Mouse (Mus musculus) liver, embryonic 16.5 days (tissue): ENCODE measurements around the gene Klc4. TPM values are rescaled to one million over a fixed set of nuclear protein-coding genes. Genes with fewer than 3 reads are reported as not detected.
A peak's percentile ranks its signal among the peaks of the same experiment; 100 is the strongest.

Source experiments
- ATAC-seq: fragments of 200-750 bp; cut with Nextera tagmentation; 2 replicates; pipeline ENCODE4 v1.8.0; 2017; ENCODE audit warnings: low read depth, mild to moderate bottlenecking, moderate number of reproducible peaks, moderate library complexity
- H3K27ac ChIP-seq: fragments of 300-500 bp; sonication (generic); 2 replicates; pipeline ENCODE4 v1.5.1; 2014; ENCODE audit warnings: mild to moderate bottlenecking, low read length
- H3K27me3 ChIP-seq: fragments of 300-500 bp; sonication (generic); 2 replicates; pipeline ENCODE4 v1.6.1; 2014; ENCODE audit warnings: low read depth, low read length, mixed read lengths; ENCODE audit not compliant: control insufficient read depth, insufficient read depth
- H3K36me3 ChIP-seq: fragments of 300-500 bp; sonication (generic); 2 replicates; pipeline ENCODE4 v1.6.1; 2014; ENCODE audit warnings: mild to moderate bottlenecking; ENCODE audit not compliant: control insufficient read depth, insufficient read depth
- H3K4me1 ChIP-seq: fragments of 300-500 bp; sonication (generic); 2 replicates; pipeline ENCODE4 v1.6.1; 2014; ENCODE audit warnings: low read depth, low read length, mixed read lengths; ENCODE audit not compliant: control insufficient read depth
- H3K4me2 ChIP-seq: fragments of 300-500 bp; sonication (generic); 2 replicates; pipeline ENCODE4 v1.6.1; 2014; ENCODE audit warnings: low read depth, low read length, mixed read lengths
- H3K4me3 ChIP-seq: fragments of 300-500 bp; sonication (generic); 2 replicates; pipeline ENCODE4 v1.5.1; 2014; ENCODE audit warnings: low read depth, mild to moderate bottlenecking, low read length
- H3K9ac ChIP-seq: fragments of 300-500 bp; sonication (generic); 2 replicates; pipeline ENCODE4 v1.6.1; 2014; ENCODE audit warnings: low read depth, low read length
- H3K9me3 ChIP-seq: fragments of 300-500 bp; sonication (generic); replicated peaks from 2 replicates; pipeline ENCODE4 v1.6.1; 2016; ENCODE audit warnings: low read length; ENCODE audit not compliant: control insufficient read depth
- WGBS: fragments of 180-500 bp; shearing (Covaris S2); extraction: QIAGEN DNeasy Blood & Tissue Kit; methylation state at CpG from one replicate; pipeline ENCODE4 v1.1.7; 2014; ENCODE audit not compliant: insufficient replicate concordance; 5-methylcytosine and 5-hydroxymethylcytosine counted together
- polyA plus RNA-seq: library from polyadenylated mRNA; unstranded; fragments of >200 nt; fragmentation: Nextera tagmentation; extraction: Ambion mirVana; gene quantifications from 2 replicates; pipeline ENCODE4 v1.2.1, GENCODE M21; 2015

The Klc4 gene
- polyA plus RNA-seq, 1 experiment from 2014 or later = 12.2 TPM

GRCm38 (mm10) chr17:46618769-46619682, 26.8 kb downstream of the Klc4 start:
- Histone ChIP-seq H3K36me3 (no peaks in the 10 kb centered on the region), H3K4me2 (no peak overlapping the region), H3K27ac (no peak overlapping the region), H3K9me3 (no peaks in the 10 kb centered on the region), H3K27me3 (no peaks in the 10 kb centered on the region), H3K4me1 (peaks cover 12% of the 10 kb centered on the region), H3K4me3 (no peak overlapping the region), H3K9ac (no peak overlapping the region)
- no peak for ATAC-seq
- WGBS = 43% methylated on average over 27 of the region's 27 CpGs

GRCm38 (mm10) chr17:46618394-46618768, 27.4 kb downstream of the Klc4 start:
- Histone ChIP-seq H3K4me2 (no peak overlapping the region), H3K27ac (no peak overlapping the region), H3K9me3 (no peaks in the 10 kb centered on the region), H3K9ac (no peak overlapping the region), H3K4me3 (no peak overlapping the region), H3K27me3 (no peaks in the 10 kb centered on the region), H3K4me1 (peaks cover 12% of the 10 kb centered on the region), H3K36me3 (no peaks in the 10 kb centered on the region)
- ATAC-seq = no peak
- WGBS = 42% methylated on average over 6 of the region's 6 CpGs

DNA sequence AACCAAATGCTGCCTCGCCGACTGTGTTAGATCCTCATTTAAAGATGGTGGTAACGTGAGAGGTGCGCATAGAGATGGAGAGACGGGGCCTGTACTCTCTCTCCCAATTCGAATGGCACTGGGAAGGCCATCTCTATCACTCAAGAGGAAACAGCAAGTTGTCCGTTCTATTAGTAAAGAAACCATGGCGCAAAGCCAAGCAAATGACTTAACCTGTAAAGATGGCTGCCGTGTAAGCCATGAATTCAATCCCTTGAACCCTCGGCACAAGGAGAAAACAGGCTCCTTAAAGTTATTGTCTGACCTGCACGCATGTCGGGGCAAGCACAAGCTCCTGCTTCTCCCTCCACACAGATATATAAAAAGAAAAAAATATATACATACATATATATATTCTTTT, 28.0 kb downstream of the Klc4 start:
- H3K9me3 ChIP-seq = no peaks in the 10 kb centered on the region
- H3K36me3 ChIP-seq = no peaks in the 10 kb centered on the region
- WGBS = 71% methylated on average over 12 of the region's 12 CpGs
- no peak overlapping the region for H3K27ac ChIP-seq
- no peak overlapping the region for H3K4me3 ChIP-seq
- H3K9ac ChIP-seq = no peak overlapping the region
- no peaks in the 10 kb centered on the region for H3K27me3 ChIP-seq
- H3K4me1 ChIP-seq = peaks cover 12% of the 10 kb centered on the region
- ATAC-seq = no peak
- H3K4me2 ChIP-seq = no peak overlapping the region

GRCm38 (mm10) chr17:46613229-46613628, 32.6 kb downstream of the Klc4 start:
- no peak for ATAC-seq
- Histone ChIP-seq H3K4me3 (no peak overlapping the region), H3K27me3 (no peaks in the 10 kb centered on the region), H3K4me2 (no peak overlapping the region), H3K27ac (no peak overlapping the region), H3K9ac (no peak overlapping the region), H3K36me3 (no peaks in the 10 kb centered on the region), H3K4me1 (peaks cover 2% of the 10 kb centered on the region; the same call in 1 of the 2 replicates), H3K9me3 (no peaks in the 10 kb centered on the region)
- 49% methylated on average over 3 of the region's 3 CpGs for WGBS

DNA sequence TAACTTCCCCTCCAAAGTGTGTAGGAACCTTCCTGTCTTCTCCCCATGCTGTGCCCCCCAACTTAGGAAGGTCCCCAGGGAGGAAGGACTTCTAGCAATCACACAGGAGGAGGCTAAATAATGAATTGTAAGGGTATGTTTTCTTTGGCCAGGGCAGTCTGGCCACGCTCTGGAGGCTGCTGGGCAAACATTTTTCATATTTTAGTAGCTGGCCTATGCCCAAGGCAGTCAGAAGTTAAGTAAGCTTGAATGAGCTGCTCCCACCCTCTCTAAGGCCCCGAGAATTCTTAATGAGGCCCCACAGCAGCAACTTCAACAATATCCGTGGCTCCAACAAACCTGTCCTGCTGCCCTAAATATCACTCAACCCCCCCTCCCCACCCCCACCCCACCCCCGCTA, 33.0 kb downstream of the Klc4 start:
- Histone ChIP-seq H3K27me3 (no peaks in the 10 kb centered on the region), H3K36me3 (no peaks in the 10 kb centered on the region), H3K4me1 (no peaks in the 10 kb centered on the region), H3K9ac (no peak overlapping the region), H3K4me2 (no peak overlapping the region), H3K27ac (no peak overlapping the region), H3K9me3 (no peaks in the 10 kb centered on the region), H3K4me3 (no peak overlapping the region)
- no peak for ATAC-seq
- WGBS = 44% methylated on average over 4 of the region's 4 CpGs

DNA sequence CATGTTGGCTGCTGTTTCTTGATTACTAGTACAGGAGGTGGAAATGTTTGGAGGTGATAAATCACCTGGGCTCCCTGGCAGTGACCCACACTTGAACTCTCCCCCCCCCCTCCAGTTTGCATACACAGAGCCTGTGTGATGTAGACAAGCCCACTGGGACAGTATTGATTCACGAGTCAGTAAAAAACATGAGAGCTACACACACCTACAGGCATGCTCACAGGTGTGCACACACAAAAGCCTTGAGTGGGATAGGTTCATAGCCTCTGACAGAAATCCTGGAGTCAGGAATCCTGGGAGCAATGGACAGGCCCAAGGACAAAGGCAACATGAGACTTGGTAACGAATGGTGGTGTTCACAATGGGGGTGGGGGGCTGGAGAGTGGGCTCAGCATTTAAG, 33.6 kb downstream of the Klc4 start:
- no peak for ATAC-seq
- 44% methylated on average over 2 of the region's 2 CpGs for WGBS
- H3K4me1 ChIP-seq = no peaks in the 10 kb centered on the region

DNA sequence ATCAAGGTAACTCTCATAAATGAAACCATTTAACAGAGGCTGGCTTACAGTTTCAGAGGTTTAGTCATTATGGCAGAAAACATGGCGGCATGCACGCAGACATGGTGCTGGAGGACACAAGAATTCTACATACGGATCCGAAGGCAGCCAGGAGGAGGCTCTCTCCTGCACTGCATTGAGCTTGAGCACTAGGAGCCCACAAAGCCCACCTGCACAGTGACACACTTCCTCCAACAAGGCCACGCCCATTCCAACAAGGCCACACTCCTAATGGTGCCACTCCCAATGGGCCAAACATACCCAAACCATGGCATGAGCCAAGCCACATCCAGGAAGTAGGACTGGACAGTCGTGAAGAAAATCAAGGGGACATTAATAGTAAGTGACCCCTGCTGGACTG, 34.5 kb downstream of the Klc4 start:
- no peak overlapping the region for H3K27ac ChIP-seq
- no peaks in the 10 kb centered on the region for H3K36me3 ChIP-seq
- H3K9ac ChIP-seq = no peak overlapping the region
- no peaks in the 10 kb centered on the region for H3K4me1 ChIP-seq
- WGBS = 75% methylated on average over 6 of the region's 6 CpGs
- no peaks in the 10 kb centered on the region for H3K27me3 ChIP-seq
- no peaks in the 10 kb centered on the region for H3K9me3 ChIP-seq
- H3K4me3 ChIP-seq = no peak overlapping the region
- no peak overlapping the region for H3K4me2 ChIP-seq
- no peak for ATAC-seq

More for the DNA sequence above, 33.6 kb downstream of the Klc4 start:
- Histone ChIP-seq H3K9ac (no peak overlapping the region), H3K9me3 (no peaks in the 10 kb centered on the region), H3K27me3 (no peaks in the 10 kb centered on the region), H3K27ac (no peak overlapping the region), H3K4me2 (no peak overlapping the region), H3K36me3 (no peaks in the 10 kb centered on the region), H3K4me3 (no peak overlapping the region)

GRCm38 (mm10) chr17:46609721-46610514, 35.9 kb downstream of the Klc4 start:
- Histone ChIP-seq H3K4me1 (no peaks in the 10 kb centered on the region), H3K27me3 (no peaks in the 10 kb centered on the region), H3K9ac (no peak overlapping the region), H3K4me2 (peak overlapping the region; percentile 8; the same call in 1 of the 2 replicates), H3K9me3 (no peaks in the 10 kb centered on the region), H3K27ac (no peak overlapping the region), H3K36me3 (no peaks in the 10 kb centered on the region), H3K4me3 (no peak overlapping the region)
- ATAC-seq = 0 out of 2 replicates have a peak, but pooled peaks have one; percentile 32
- WGBS = 24% methylated on average over 15 of the region's 15 CpGs

DNA sequence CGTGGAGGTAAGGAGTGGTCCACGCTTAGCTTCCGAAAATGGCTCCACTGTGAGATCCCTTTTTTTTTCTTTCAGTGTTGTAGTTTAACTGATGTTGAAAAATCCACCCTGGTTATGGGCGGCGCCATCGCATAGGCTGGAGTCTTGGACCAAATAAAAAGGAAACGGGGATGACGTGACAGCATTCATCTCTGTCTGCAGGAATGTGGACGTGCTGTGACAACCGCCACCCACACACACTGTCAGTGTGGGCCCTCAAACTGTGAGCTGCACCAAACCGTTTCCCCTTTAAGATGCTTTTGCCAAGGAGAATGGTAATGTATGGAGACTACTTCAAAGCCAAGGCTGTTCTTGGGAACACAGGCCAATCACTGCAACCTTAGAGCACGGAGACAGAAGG, 39.8 kb downstream of the Klc4 start:
- no peaks in the 10 kb centered on the region for H3K27me3 ChIP-seq
- no peaks in the 10 kb centered on the region for H3K9me3 ChIP-seq
- H3K4me1 ChIP-seq = no peaks in the 10 kb centered on the region
- no peak for ATAC-seq
- no peak overlapping the region for H3K4me2 ChIP-seq
- H3K9ac ChIP-seq = no peak overlapping the region
- H3K36me3 ChIP-seq = no peaks in the 10 kb centered on the region
- H3K4me3 ChIP-seq = no peak overlapping the region
- H3K27ac ChIP-seq = no peak overlapping the region
- 73% methylated on average over 12 of the region's 12 CpGs for WGBS
